Mouse (Mus musculus) embryonic facial prominence, embryonic 11.5 days (tissue): ENCODE results near the gene Mxi1. TPM values are rescaled to one million over a fixed set of nuclear protein-coding genes. Genes with fewer than 3 reads are reported as not detected.
A peak's percentile ranks its signal among the peaks of the same experiment; 100 is the strongest.

ENCODE experiments used
- ATAC-seq: fragments of 200-750 bp; cut with Nextera tagmentation; replicated peaks from 2 replicates; pipeline ENCODE4 v1.8.0; 2017; ENCODE audit warnings: low read depth; ENCODE audit not compliant: insufficient number of reproducible peaks, low FRiP score, low TSS enrichment
- DNase-seq: peaks from one replicate; pipeline ENCODE4 v3.0.0-alpha.2; 2015; ENCODE audit warnings: low spot score
- H3K27ac ChIP-seq: fragments of 300-500 bp; sonication (generic); replicated peaks from 2 replicates; pipeline ENCODE4 v1.5.1; 2014; ENCODE audit warnings: mild to moderate bottlenecking, low read depth, low read length, control low read depth
- H3K27me3 ChIP-seq: fragments of 300-500 bp; sonication (generic); 2 replicates; pipeline ENCODE4 v1.6.1; 2014; ENCODE audit warnings: mild to moderate bottlenecking, low read length, moderate library complexity, mixed read lengths; ENCODE audit not compliant: control insufficient read depth, insufficient read depth
- H3K36me3 ChIP-seq: fragments of 300-500 bp; sonication (generic); replicated peaks from 2 replicates; pipeline ENCODE4 v1.6.1; 2014; ENCODE audit warnings: low read depth, mild to moderate bottlenecking, low read length, moderate library complexity, mixed read lengths; ENCODE audit not compliant: control insufficient read depth, insufficient read depth
- H3K4me1 ChIP-seq: fragments of 300-500 bp; sonication (generic); 2 replicates; pipeline ENCODE4 v1.6.1; 2014; ENCODE audit warnings: low read length, mixed read lengths; ENCODE audit not compliant: control insufficient read depth, insufficient read depth
- H3K4me2 ChIP-seq: fragments of 300-500 bp; sonication (generic); 2 replicates; pipeline ENCODE4 v1.6.1; 2014; ENCODE audit warnings: low read depth, mild to moderate bottlenecking, control low read depth, low read length, moderate library complexity
- H3K4me3 ChIP-seq: fragments of 300-500 bp; sonication (generic); 2 replicates; pipeline ENCODE4 v1.5.1; 2014; ENCODE audit warnings: low read depth, low read length, control low read depth
- H3K9ac ChIP-seq: fragments of 300-500 bp; sonication (generic); replicated peaks from 2 replicates; pipeline ENCODE4 v1.6.1; 2014; ENCODE audit warnings: mild to moderate bottlenecking, control low read depth, low read length
- H3K9me3 ChIP-seq: fragments of 300-500 bp; sonication (generic); replicated peaks from 2 replicates; pipeline ENCODE4 v1.6.1; 2016; ENCODE audit warnings: mild to moderate bottlenecking, low read length, inconsistent platforms, mixed read lengths; ENCODE audit not compliant: control insufficient read depth
- WGBS: fragments of 180-500 bp; shearing (Covaris S2); extraction: QIAGEN DNeasy Blood & Tissue Kit; methylation state at CpG from one replicate; pipeline ENCODE4 v1.1.7; 2014; 5-methylcytosine and 5-hydroxymethylcytosine counted together
- polyA plus RNA-seq: library from polyadenylated mRNA; unstranded; fragments of >200 nt; fragmentation: Nextera tagmentation; extraction: Ambion mirVana; gene quantifications from 2 replicates; pipeline ENCODE4 v1.2.1, GENCODE M21; 2014

Gene Mxi1
- polyA plus RNA-seq, 1 experiment from 2014 or later = 49.0 TPM

DNA sequence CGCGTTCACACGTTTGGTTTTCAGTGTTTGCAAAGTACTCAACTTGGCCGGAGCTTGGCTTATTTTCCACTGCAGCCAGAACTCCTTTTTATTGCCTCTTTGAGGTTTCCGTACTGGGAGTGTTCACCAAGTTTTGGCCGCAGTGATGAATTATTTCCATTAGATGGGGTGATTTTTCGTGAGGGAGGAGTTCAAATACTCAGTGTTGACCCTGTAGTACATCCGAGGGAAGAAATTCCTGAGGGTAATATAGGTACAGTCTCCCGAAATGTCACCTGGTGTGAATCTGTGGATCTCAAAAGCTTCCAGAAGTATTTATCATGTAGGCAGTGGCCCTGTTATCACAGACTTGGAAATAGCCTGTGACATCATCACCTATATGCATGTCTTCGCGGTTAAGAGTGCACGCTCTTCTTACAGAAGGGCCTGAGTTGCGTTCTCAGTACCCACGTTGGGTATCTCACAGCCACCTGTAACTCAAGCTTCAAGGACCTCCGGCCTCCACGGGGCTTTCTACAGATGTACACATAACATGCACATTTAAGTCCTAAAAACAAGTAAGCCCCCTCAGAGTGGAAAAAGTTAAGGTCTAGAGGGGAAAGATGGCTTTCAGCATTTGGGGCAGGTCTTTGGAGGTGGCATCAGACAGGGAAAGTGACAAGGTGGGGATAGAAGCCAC, 4.4 kb downstream of the Mxi1 start:
- WGBS = 51% methylated on average over 16 of the region's 16 CpGs
- no peak overlapping the region for H3K4me3 ChIP-seq
- no peak overlapping the region for H3K27ac ChIP-seq
- no peak for DNase-seq
- H3K4me2 ChIP-seq = peak overlapping the region; percentile 14; the same call in 1 of the 2 replicates
- H3K4me1 ChIP-seq = no peaks in the 10 kb centered on the region
- ATAC-seq = no peak
- no peaks in the 10 kb centered on the region for H3K27me3 ChIP-seq
- no peak overlapping the region for H3K9ac ChIP-seq
- H3K9me3 ChIP-seq = no peaks in the 10 kb centered on the region
- no peaks in the 10 kb centered on the region for H3K36me3 ChIP-seq

DNA sequence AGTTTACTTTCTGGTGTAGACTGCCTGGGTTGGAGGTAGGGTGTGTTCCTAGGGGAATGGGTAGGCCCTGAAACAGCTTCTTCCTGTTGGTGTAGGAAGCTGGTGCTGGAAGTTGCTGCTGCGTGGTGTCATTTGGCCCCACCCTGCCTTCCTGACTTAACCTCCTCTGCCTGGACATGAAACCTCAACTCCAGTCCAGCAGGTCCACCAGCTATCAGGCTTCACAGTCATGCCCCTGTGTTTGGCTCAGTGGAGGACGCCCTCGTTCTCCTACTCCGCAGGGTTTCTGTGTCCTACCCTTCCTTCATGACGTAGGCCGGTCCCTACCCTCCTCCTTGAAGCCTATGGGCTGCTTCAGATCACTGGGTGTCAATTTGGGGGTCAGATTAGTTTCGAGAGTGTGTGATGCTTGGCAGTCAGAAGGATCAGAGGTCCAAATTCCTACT, 4.9 kb downstream of the Mxi1 start:
- DNase-seq = no peak
- H3K4me2 ChIP-seq = no peak overlapping the region
- H3K4me1 ChIP-seq = no peaks in the 10 kb centered on the region
- WGBS = 84% methylated on average over 7 of the region's 7 CpGs
- H3K9me3 ChIP-seq = no peaks in the 10 kb centered on the region
- no peaks in the 10 kb centered on the region for H3K36me3 ChIP-seq
- no peaks in the 10 kb centered on the region for H3K27me3 ChIP-seq
- no peak overlapping the region for H3K27ac ChIP-seq
- no peak for ATAC-seq
- no peak overlapping the region for H3K9ac ChIP-seq
- H3K4me3 ChIP-seq = no peak overlapping the region

DNA sequence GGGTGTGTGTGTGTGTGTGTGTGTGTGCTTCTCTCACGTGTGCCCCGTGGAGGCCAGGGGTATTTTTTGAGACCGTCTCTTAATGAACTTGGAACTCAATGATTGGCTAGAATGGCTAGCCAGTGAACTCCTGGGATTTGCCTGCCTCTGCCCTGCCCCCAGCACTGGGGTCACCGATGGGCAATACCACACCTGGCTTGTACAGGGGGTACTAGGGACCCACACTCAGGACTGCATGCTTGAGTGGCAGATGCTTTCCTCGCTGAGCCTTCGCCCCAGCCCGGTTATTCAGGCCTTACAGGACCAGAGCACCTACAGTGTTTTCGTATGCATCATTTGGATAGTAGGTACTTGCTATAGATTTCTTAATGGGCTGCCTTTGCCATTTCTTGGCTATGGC, 5.8 kb downstream of the Mxi1 start:
- no peaks in the 10 kb centered on the region for H3K9me3 ChIP-seq
- H3K27ac ChIP-seq = no peak overlapping the region
- H3K36me3 ChIP-seq = no peaks in the 10 kb centered on the region
- no peaks in the 10 kb centered on the region for H3K4me1 ChIP-seq
- H3K9ac ChIP-seq = no peak overlapping the region
- DNase-seq (no peak), ATAC-seq (no peak)
- H3K27me3 ChIP-seq = no peaks in the 10 kb centered on the region
- H3K4me3 ChIP-seq = no peak overlapping the region
- 86% methylated on average over 8 of the region's 8 CpGs for WGBS
- no peak overlapping the region for H3K4me2 ChIP-seq

DNA sequence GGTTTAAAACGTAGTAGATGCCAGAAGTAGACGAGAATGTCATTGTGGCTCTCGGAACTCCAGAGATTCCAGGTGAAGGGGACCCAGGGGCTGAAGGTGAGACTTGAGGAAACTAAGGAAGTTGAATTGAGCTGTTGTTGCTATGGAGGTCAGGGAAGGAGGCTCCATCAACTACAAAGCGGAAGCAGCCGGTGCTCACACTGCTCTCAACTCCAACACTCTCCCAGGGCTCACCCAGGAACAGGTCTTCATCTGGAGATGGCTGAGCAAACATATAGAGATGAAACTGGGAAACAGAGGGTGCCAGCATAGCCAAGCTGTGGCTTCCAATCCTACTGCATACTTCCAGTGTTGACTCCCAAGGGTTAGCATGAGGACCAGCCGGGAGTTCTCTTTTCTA, 6.6 kb downstream of the Mxi1 start:
- H3K27ac ChIP-seq = no peak overlapping the region
- H3K27me3 ChIP-seq = no peaks in the 10 kb centered on the region
- WGBS = 88% methylated on average over 6 of the region's 6 CpGs
- no peak overlapping the region for H3K9ac ChIP-seq
- ATAC-seq (no peak), DNase-seq (no peak)
- no peaks in the 10 kb centered on the region for H3K36me3 ChIP-seq
- H3K4me2 ChIP-seq = no peak overlapping the region
- H3K4me3 ChIP-seq = no peak overlapping the region
- no peaks in the 10 kb centered on the region for H3K4me1 ChIP-seq
- no peaks in the 10 kb centered on the region for H3K9me3 ChIP-seq

DNA sequence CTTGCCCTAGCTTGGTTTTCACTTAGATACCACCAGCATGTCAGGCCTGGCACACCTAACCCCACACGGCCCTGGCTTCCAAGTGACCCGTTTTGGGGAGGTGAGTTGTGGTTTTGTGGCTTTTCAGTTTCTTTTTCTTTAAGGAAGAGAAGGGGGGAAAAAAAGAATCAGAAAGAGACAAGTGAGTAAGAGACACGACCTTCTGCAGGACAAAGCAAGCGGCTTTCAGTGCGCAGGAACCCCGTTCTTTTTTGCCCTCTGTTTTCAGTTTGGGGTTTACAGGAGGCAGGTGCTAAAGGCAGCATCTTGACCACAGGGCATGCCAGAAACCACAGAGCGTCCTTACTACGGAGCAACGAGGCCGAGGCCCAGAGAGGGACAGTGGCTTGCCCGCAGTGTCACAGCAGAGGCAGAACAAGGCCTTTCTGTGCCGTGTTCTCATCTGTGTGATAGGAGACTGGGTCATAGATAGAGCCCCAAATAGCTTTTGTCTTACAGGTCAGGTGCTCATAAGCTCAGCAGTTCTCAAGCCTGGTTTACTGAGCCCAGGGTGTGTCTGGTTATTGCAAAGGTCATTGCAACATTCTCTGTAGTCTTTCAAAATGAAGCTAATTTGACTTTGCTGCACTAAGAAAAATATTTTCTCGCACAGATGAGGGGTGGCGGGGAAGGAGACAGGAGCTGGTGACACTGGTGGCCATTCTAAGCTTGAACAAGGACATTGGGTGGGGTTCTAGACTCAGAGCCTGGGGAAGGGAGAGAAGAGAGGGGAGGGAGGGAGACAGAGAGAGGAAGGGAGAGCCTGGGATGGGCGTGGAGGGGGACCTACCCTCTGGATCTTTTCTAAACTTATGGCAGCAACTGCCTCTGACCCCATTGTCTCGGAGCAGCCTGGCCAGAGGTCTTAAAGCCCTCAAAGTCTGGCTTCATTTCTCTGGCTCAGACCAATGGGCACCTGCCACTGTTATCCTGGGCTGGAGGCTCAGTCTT, 8.1 kb downstream of the Mxi1 start:
- ATAC-seq (no peak), DNase-seq (no peak)
- Histone ChIP-seq H3K4me3 (no peak overlapping the region), H3K4me1 (no peaks in the 10 kb centered on the region), H3K27ac (no peak overlapping the region), H3K27me3 (no peaks in the 10 kb centered on the region), H3K9me3 (no peaks in the 10 kb centered on the region), H3K4me2 (no peak overlapping the region), H3K36me3 (no peaks in the 10 kb centered on the region), H3K9ac (no peak overlapping the region)
- 82% methylated on average over 16 of the region's 16 CpGs for WGBS

DNA sequence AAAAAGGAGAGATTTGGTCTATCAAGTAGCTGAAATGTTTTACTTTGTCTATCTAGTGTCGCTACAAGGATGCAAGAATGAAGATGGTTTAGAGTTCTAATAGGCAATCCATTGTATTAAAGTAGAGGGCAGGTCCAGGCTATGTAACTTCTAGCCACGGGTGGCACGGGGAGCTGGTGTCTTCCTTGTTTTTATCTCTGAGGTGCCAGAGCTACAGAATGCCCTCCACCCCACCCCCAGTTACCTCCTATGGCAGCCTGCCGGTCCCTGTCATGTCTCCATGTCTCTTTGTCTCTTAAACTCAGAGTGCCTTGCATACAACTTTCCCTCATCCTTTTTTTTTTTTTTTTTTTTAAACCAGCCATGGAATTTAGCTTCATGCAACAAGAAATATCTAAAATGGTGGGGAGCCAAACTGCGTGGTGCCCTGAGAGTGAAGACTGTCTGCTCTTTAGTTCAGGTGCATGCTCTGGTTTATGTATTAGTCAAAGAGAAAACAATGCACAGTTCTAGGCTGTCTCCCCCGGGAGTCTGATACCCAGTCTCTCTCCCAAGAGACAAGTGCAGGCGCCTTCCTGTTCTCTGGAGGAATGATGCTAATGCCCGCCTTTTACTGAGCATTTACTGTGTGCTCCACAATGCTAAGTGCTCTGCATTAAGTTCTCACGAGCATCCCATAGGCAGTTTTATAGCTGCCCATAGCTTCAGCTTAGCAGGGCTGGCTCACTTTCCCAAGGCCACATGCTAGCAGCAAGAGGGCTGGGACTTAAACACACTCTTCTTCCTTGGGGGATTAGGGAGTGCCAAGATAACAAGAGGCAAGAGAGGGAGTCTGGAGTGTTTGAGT, 10.2 kb downstream of the Mxi1 start:
- no peak overlapping the region for H3K27ac ChIP-seq
- H3K27me3 ChIP-seq = no peaks in the 10 kb centered on the region
- 78% methylated on average over 9 of the region's 9 CpGs for WGBS
- H3K4me2 ChIP-seq = no peak overlapping the region
- no peak overlapping the region for H3K4me3 ChIP-seq
- DNase-seq (no peak), ATAC-seq (no peak)
- peaks cover 2% of the 10 kb centered on the region; the same call in 1 of the 2 replicates for H3K4me1 ChIP-seq
- no peak overlapping the region for H3K9ac ChIP-seq
- H3K36me3 ChIP-seq = no peaks in the 10 kb centered on the region
- H3K9me3 ChIP-seq = no peaks in the 10 kb centered on the region

DNA sequence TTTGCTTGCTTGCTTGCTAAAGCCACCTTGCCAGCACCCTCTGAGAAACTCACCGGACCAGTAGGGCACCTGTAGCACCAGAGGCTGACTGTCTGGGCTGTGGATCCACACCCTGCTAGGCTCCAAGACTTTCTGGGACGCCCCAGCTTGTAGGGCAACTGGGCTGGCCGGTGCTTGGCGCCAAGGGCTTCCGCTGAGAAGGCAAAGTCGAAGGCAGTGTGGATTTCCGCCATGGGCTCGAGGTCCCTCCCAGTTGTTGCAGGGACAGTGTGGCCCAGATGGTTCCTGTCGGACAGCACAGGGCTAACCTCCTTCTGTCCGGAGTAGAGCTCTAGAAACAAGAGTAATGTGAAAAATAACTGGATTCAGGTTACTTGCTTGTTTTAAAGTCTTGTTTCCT, 11.0 kb downstream of the Mxi1 start:
- no peak overlapping the region for H3K9ac ChIP-seq
- ATAC-seq = no peak
- no peaks in the 10 kb centered on the region for H3K36me3 ChIP-seq
- 69% methylated on average over 10 of the region's 10 CpGs for WGBS
- no peak overlapping the region for H3K4me3 ChIP-seq
- no peak for DNase-seq
- H3K4me2 ChIP-seq = no peak overlapping the region
- no peaks in the 10 kb centered on the region for H3K27me3 ChIP-seq
- no peak overlapping the region for H3K27ac ChIP-seq
- peaks cover 2% of the 10 kb centered on the region; the same call in 1 of the 2 replicates for H3K4me1 ChIP-seq
- H3K9me3 ChIP-seq = no peaks in the 10 kb centered on the region
